Mouse (Mus musculus) heart, embryonic 10.5 days (tissue): ENCODE measurements around the gene Il10rb. TPM values are rescaled to one million over a fixed set of nuclear protein-coding genes. Genes with fewer than 3 reads are reported as not detected.

Source experiments
- DNase-seq: peaks from one replicate; pipeline ENCODE4 v3.0.0-alpha.2; 2017; ENCODE audit warnings: low spot score
- H3K27ac ChIP-seq: fragments of 300-500 bp; sonication (generic); 2 replicates; pipeline ENCODE4 v1.5.1; 2016; ENCODE audit warnings: mild to moderate bottlenecking
- H3K27me3 ChIP-seq: fragments of 300-500 bp; sonication (generic); 2 replicates; pipeline ENCODE4 v1.6.1; 2016; ENCODE audit warnings: mild to moderate bottlenecking; ENCODE audit not compliant: poor library complexity, insufficient read depth, severe bottlenecking
- H3K36me3 ChIP-seq: fragments of 300-500 bp; sonication (generic); 2 replicates; pipeline ENCODE4 v1.6.1; 2016; ENCODE audit warnings: mild to moderate bottlenecking, moderate library complexity
- H3K4me1 ChIP-seq: fragments of 300-500 bp; sonication (generic); 2 replicates; pipeline ENCODE4 v1.6.1; 2016; ENCODE audit warnings: mild to moderate bottlenecking
- H3K4me3 ChIP-seq: fragments of 300-500 bp; sonication (generic); 2 replicates; pipeline ENCODE4 v1.5.1; 2016; ENCODE audit warnings: mild to moderate bottlenecking, moderate library complexity
- H3K9me3 ChIP-seq: fragments of 300-500 bp; sonication (generic); 2 replicates; pipeline ENCODE4 v1.6.1; 2016; ENCODE audit warnings: mild to moderate bottlenecking, moderate library complexity
- WGBS: fragments of 180-500 bp; shearing (Covaris S2); methylation state at CpG from one replicate; pipeline ENCODE4 v1.1.7; 2016; 5-methylcytosine and 5-hydroxymethylcytosine counted together
- polyA plus RNA-seq: library from polyadenylated mRNA; unstranded; fragments of >200 nt; fragmentation: Nextera tagmentation; extraction: Ambion mirVana; gene quantifications from 2 replicates; pipeline ENCODE4 v1.2.1, GENCODE M21; 2016

Gene Il10rb
- polyA plus RNA-seq, 1 experiment from 2014 or later = 29.6 TPM

DNA sequence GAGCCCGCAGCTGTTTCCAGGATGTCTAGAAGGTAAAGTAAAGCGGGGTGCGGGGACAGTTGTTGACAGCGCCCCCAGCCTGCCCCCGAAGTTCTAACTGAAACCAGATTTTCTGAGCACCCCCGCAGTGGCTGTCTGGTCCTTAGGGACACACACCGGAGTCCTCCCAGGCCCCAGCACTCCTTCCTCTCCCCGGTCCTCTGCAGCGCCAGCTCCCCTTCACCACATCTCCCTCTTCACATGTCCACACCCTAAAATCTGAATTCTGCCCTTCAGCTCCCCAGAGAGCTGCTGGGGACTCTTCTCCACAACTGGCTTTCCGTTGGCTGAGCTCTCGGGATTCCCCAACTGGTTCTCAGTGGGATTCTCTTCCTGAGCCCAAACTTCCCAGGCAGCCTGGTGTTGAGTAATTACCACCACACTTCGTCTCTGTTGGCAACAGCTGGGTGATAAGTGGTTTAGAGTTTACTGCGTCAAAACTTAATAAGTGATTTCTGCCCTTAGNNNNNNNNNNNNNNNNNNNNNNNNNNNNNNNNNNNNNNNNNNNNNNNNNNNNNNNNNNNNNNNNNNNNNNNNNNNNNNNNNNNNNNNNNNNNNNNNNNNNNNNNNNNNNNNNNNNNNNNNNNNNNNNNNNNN, 739 bp downstream of the Il10rb start:
- Histone ChIP-seq H3K9me3 (no peaks in the 10 kb centered on the region), H3K4me1 (peaks cover 36% of the 10 kb centered on the region), H3K27me3 (no peaks in the 10 kb centered on the region), H3K36me3 (peaks cover 34% of the 10 kb centered on the region), H3K4me3 (peak overlapping the region; percentile 94), H3K27ac (peak overlapping the region; percentile 96)
- 1% methylated on average over 13 of the region's 13 CpGs for WGBS
- no peak for DNase-seq

- H3K4me1 ChIP-seq = peaks cover 35% of the 10 kb centered on the region
Measured at GRCm38 (mm10) chr16:91413102-91413844, 7.3 kb downstream of the Il10rb start.

GRCm38 (mm10) chr16:91415391-91416189, 9.6 kb downstream of the Il10rb start:
- Histone ChIP-seq H3K9me3 (no peaks in the 10 kb centered on the region), H3K4me3 (no peak overlapping the region), H3K36me3 (peaks cover 62% of the 10 kb centered on the region), H3K27me3 (no peaks in the 10 kb centered on the region), H3K27ac (peak overlapping the region; percentile 84; the same call in 1 of the 2 replicates), H3K4me1 (peaks cover 25% of the 10 kb centered on the region)
- no peak for DNase-seq
- 75% methylated on average over 9 of the region's 9 CpGs for WGBS

More at GRCm38 (mm10) chr16:91413102-91413844, 7.3 kb downstream of the Il10rb start:
- Histone ChIP-seq H3K36me3 (peaks cover 46% of the 10 kb centered on the region), H3K9me3 (no peaks in the 10 kb centered on the region), H3K27ac (no peak overlapping the region; the same call in 1 of the 2 replicates), H3K4me3 (no peak overlapping the region), H3K27me3 (no peaks in the 10 kb centered on the region)
- WGBS = 65% methylated on average over 12 of the region's 12 CpGs
- no peak for DNase-seq

GRCm38 (mm10) chr16:91416357-91416756, 10.4 kb downstream of the Il10rb start:
- Histone ChIP-seq H3K9me3 (no peaks in the 10 kb centered on the region), H3K4me3 (no peak overlapping the region), H3K27ac (peak overlapping the region; percentile 84), H3K27me3 (no peaks in the 10 kb centered on the region), H3K36me3 (peaks cover 69% of the 10 kb centered on the region), H3K4me1 (peaks cover 22% of the 10 kb centered on the region)
- 92% methylated on average over 6 of the region's 6 CpGs for WGBS
- DNase-seq = no peak

- Histone ChIP-seq H3K27me3 (no peaks in the 10 kb centered on the region), H3K4me3 (0 out of 2 replicates have a peak overlapping the region, but pooled peaks have one; percentile 9), H3K9me3 (no peaks in the 10 kb centered on the region), H3K27ac (peak overlapping the region; percentile 84), H3K36me3 (peaks cover 69% of the 10 kb centered on the region), H3K4me1 (peaks cover 22% of the 10 kb centered on the region)
- peak; percentile 85 for DNase-seq
- 35% methylated on average over 7 of the region's 7 CpGs for WGBS
Measured at GRCm38 (mm10) chr16:91416938-91417337, 11.0 kb downstream of the Il10rb start.

- DNase-seq = no peak
- H3K4me1 ChIP-seq = peaks cover 20% of the 10 kb centered on the region
- no peak overlapping the region for H3K27ac ChIP-seq
- 80% methylated on average over 5 of the region's 5 CpGs for WGBS
- H3K4me3 ChIP-seq = no peak overlapping the region
- H3K36me3 ChIP-seq = peaks cover 77% of the 10 kb centered on the region
- H3K27me3 ChIP-seq = no peaks in the 10 kb centered on the region
- H3K9me3 ChIP-seq = no peaks in the 10 kb centered on the region
Measured at GRCm38 (mm10) chr16:91418531-91418930, 12.6 kb downstream of the Il10rb start.

- DNase-seq = no peak
- Histone ChIP-seq H3K36me3 (peaks cover 61% of the 10 kb centered on the region), H3K9me3 (no peaks in the 10 kb centered on the region), H3K27ac (no peak overlapping the region), H3K27me3 (no peaks in the 10 kb centered on the region), H3K4me3 (no peak overlapping the region), H3K4me1 (peaks cover 3% of the 10 kb centered on the region; the same call in 1 of the 2 replicates)
- 95% methylated on average over 6 of the region's 6 CpGs for WGBS
Measured at GRCm38 (mm10) chr16:91425816-91426215, 19.9 kb downstream of the Il10rb start.

GRCm38 (mm10) chr16:91426586-91426985, 20.6 kb downstream of the Il10rb start:
- no peak overlapping the region for H3K4me3 ChIP-seq
- no peaks in the 10 kb centered on the region for H3K27me3 ChIP-seq
- DNase-seq = no peak
- no peaks in the 10 kb centered on the region for H3K9me3 ChIP-seq
- no peak overlapping the region for H3K27ac ChIP-seq
- H3K4me1 ChIP-seq = peaks cover 3% of the 10 kb centered on the region; the same call in 1 of the 2 replicates
- 85% methylated on average over 4 of the region's 4 CpGs for WGBS
- peaks cover 54% of the 10 kb centered on the region for H3K36me3 ChIP-seq

- Histone ChIP-seq H3K9me3 (no peaks in the 10 kb centered on the region), H3K27me3 (no peaks in the 10 kb centered on the region), H3K4me1 (peaks cover 3% of the 10 kb centered on the region; the same call in 1 of the 2 replicates), H3K36me3 (peaks cover 46% of the 10 kb centered on the region), H3K4me3 (no peak overlapping the region), H3K27ac (no peak overlapping the region)
- WGBS = 59% methylated on average over 5 of the region's 5 CpGs
- DNase-seq = no peak
Measured at GRCm38 (mm10) chr16:91427461-91427860, 21.5 kb downstream of the Il10rb start.

GRCm38 (mm10) chr16:91428259-91428865, 22.4 kb downstream of the Il10rb start:
- no peak overlapping the region for H3K27ac ChIP-seq
- peaks cover 38% of the 10 kb centered on the region for H3K36me3 ChIP-seq
- DNase-seq = no peak
- no peaks in the 10 kb centered on the region for H3K9me3 ChIP-seq
- no peaks in the 10 kb centered on the region for H3K27me3 ChIP-seq
- no peak overlapping the region for H3K4me3 ChIP-seq
- peaks cover 8% of the 10 kb centered on the region for H3K4me1 ChIP-seq
- 60% methylated on average over 8 of the region's 8 CpGs for WGBS

- no peaks in the 10 kb centered on the region for H3K9me3 ChIP-seq
- H3K27ac ChIP-seq = 0 out of 2 replicates have a peak overlapping the region, but pooled peaks have one; percentile 1
- H3K4me1 ChIP-seq = peaks cover 17% of the 10 kb centered on the region
- no peak overlapping the region for H3K4me3 ChIP-seq
- no peaks in the 10 kb centered on the region for H3K36me3 ChIP-seq
- no peaks in the 10 kb centered on the region for H3K27me3 ChIP-seq
- WGBS = 39% methylated on average over 5 of the region's 5 CpGs
- DNase-seq = no peak
Measured at GRCm38 (mm10) chr16:91432720-91433328, 26.9 kb downstream of the Il10rb start.

GRCm38 (mm10) chr16:91433329-91433933, 27.5 kb downstream of the Il10rb start:
- Histone ChIP-seq H3K4me1 (peaks cover 15% of the 10 kb centered on the region), H3K4me3 (0 out of 2 replicates have a peak overlapping the region, but pooled peaks have one; percentile 12), H3K27ac (0 out of 2 replicates have a peak overlapping the region, but pooled peaks have one; percentile 36), H3K36me3 (no peaks in the 10 kb centered on the region), H3K27me3 (no peaks in the 10 kb centered on the region), H3K9me3 (no peaks in the 10 kb centered on the region)
- WGBS = 37% methylated on average over 8 of the region's 8 CpGs
- no peak for DNase-seq
